Mouse (Mus musculus): Measurements from ENCODE around the gene Gfer.

DNA sequence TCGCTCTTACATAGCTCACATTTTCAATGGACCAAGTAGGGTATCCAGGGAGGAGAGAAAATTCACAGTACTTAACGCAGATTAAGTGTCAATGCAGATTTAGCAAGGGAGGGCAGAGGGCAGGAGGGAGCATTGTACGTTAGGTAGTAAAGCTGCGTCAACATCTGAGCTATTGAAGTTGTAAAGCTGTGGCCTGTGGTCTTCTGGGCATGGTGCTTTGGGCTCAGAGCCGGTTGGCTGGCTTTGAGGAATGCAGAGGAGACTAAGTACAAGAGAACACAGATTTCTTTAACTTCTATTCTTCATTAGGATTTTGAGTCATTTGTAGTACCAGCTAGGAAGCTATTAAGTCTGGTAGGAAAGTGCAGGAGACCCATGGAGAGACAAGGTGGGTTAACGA, 19.6 kb upstream of the Gfer start:
- TF ChIP-seq POLR2A (IDR thresholded peaks at IDR 0.05; ENCODE audit: insufficient read depth, low read depth, low read length) (no peak), CTCF (IDR thresholded peaks at IDR 0.05) (no peak)
